Mouse (Mus musculus): ENCODE measurements at regions not wholly inside any gene's neighbourhood (a gene's known extent, or its start where the extent isn't known, plus 50 kb on each side); places are given as distances from the start of the nearest gene placed in this dataset.

- H3K36me3 ChIP-seq (ENCODE audit: control insufficient read depth, insufficient read depth) = no peaks in the 10 kb centered on the region
- H3K4me2 ChIP-seq (ENCODE audit: low read depth) = no peak overlapping the region
- H3K4me3 ChIP-seq = no peak overlapping the region
- H3ac ChIP-seq (ENCODE audit: control insufficient read depth, insufficient read length) = no peak overlapping the region
- H3K79me2 ChIP-seq (ENCODE audit: control insufficient read depth, insufficient read depth) = no peaks in the 10 kb centered on the region
- peaks cover 28% of the 10 kb centered on the region for H3K27me3 ChIP-seq (ENCODE audit: control insufficient read depth, insufficient read depth, insufficient read length)
- no peak for TF ChIP-seq REST (IDR thresholded peaks at IDR 0.05; ENCODE audit: insufficient read depth, insufficient read length)
- no peak for TF ChIP-seq MAX (IDR thresholded peaks at IDR 0.05; ENCODE audit: low read depth)
- no peak for TF ChIP-seq SRF (IDR thresholded peaks at IDR 0.05; ENCODE audit: control insufficient read depth, insufficient read length, low read depth)
- TF ChIP-seq E2F4 (IDR thresholded peaks at IDR 0.05; ENCODE audit: insufficient read depth) = no peak
- no peak for TF ChIP-seq TCF12 (IDR thresholded peaks at IDR 0.05; ENCODE audit: insufficient read depth, poor library complexity, severe bottlenecking)
- no peak for TF ChIP-seq TCF3 (IDR thresholded peaks at IDR 0.05; ENCODE audit: insufficient read length, low read depth)
Observed at GRCm38 (mm10) chr5:129393150-129393549, 107.9 kb upstream of the Sfswap start.

- no peak overlapping the region for H3K4me2 ChIP-seq (ENCODE audit: low read depth)
- H3K79me2 ChIP-seq (ENCODE audit: control insufficient read depth, insufficient read depth) = no peaks in the 10 kb centered on the region
- TF ChIP-seq REST (IDR thresholded peaks at IDR 0.05; ENCODE audit: insufficient read depth, insufficient read length) (no peak), E2F4 (IDR thresholded peaks at IDR 0.05; ENCODE audit: insufficient read depth) (no peak), TCF3 (IDR thresholded peaks at IDR 0.05; ENCODE audit: insufficient read length, low read depth) (no peak), SRF (IDR thresholded peaks at IDR 0.05; ENCODE audit: control insufficient read depth, insufficient read length, low read depth) (no peak), MYOG (IDR thresholded peaks at IDR 0.05; ENCODE audit: control insufficient read depth in 1 of 3, insufficient read depth in 1 of 3, insufficient read length in 2 of 3, low read depth in 2 of 3) (no peak), POLR2A (IDR thresholded peaks at IDR 0.05; ENCODE audit: insufficient read length, low read depth) (no peak)
- peaks cover 22% of the 10 kb centered on the region for H3K27me3 ChIP-seq (ENCODE audit: control insufficient read depth, insufficient read depth, insufficient read length)
- no peak overlapping the region for H3K4me3 ChIP-seq
- H3ac ChIP-seq (ENCODE audit: control insufficient read depth, insufficient read length) = no peak overlapping the region
- no peaks in the 10 kb centered on the region for H3K36me3 ChIP-seq (ENCODE audit: control insufficient read depth, insufficient read depth)
Observed at GRCm38 (mm10) chr5:129393606-129394255, 107.3 kb upstream of the Sfswap start.

GRCm38 (mm10) chr5:129394416-129394815 lies 106.6 kb upstream of the Sfswap start:
- TF ChIP-seq MYOD1 (IDR thresholded peaks at IDR 0.05; ENCODE audit: control insufficient read depth in 1 of 3, insufficient read length in 2 of 3, low read depth in 2 of 3) = no peak
- TF ChIP-seq CEBPB (IDR thresholded peaks at IDR 0.05; ENCODE audit: insufficient read depth, poor library complexity, severe bottlenecking) = no peak
- TF ChIP-seq MYOG (IDR thresholded peaks at IDR 0.05; ENCODE audit: control insufficient read depth in 1 of 3, insufficient read depth in 1 of 3, insufficient read length in 2 of 3, low read depth in 2 of 3) = no peak
- TF ChIP-seq E2F4 (IDR thresholded peaks at IDR 0.05; ENCODE audit: insufficient read depth) = no peak
- no peak for TF ChIP-seq POLR2A (IDR thresholded peaks at IDR 0.05; ENCODE audit: insufficient read length, low read depth)
- no peak for TF ChIP-seq SRF (IDR thresholded peaks at IDR 0.05; ENCODE audit: control insufficient read depth, insufficient read length, low read depth)
- TF ChIP-seq TCF12 (IDR thresholded peaks at IDR 0.05; ENCODE audit: insufficient read depth, poor library complexity, severe bottlenecking) = no peak
- TF ChIP-seq TCF3 (IDR thresholded peaks at IDR 0.05; ENCODE audit: insufficient read length, low read depth) = no peak
- no peak for TF ChIP-seq MAX (IDR thresholded peaks at IDR 0.05; ENCODE audit: low read depth)
- no peak for TF ChIP-seq USF1 (IDR thresholded peaks at IDR 0.05; ENCODE audit: low read depth)
- TF ChIP-seq POLR2AphosphoS2 (IDR thresholded peaks at IDR 0.05; ENCODE audit: insufficient read length, low read depth) = no peak
- no peak for TF ChIP-seq REST (IDR thresholded peaks at IDR 0.05; ENCODE audit: insufficient read depth, insufficient read length)

GRCm38 (mm10) chr5:129397311-129397710 lies 103.7 kb upstream of the Sfswap start:
- Histone ChIP-seq H3K4me2 (ENCODE audit: low read depth) (no peak overlapping the region), H3K4me3 (no peak overlapping the region), H3ac (ENCODE audit: control insufficient read depth, insufficient read length) (no peak overlapping the region), H3K27me3 (ENCODE audit: control insufficient read depth, insufficient read depth, insufficient read length) (peaks cover 7% of the 10 kb centered on the region), H3K79me2 (ENCODE audit: control insufficient read depth, insufficient read depth) (no peaks in the 10 kb centered on the region), H3K36me3 (ENCODE audit: control insufficient read depth, insufficient read depth) (no peaks in the 10 kb centered on the region)
- no peak for TF ChIP-seq POLR2AphosphoS2 (IDR thresholded peaks at IDR 0.05; ENCODE audit: insufficient read length, low read depth)
- TF ChIP-seq CEBPB (IDR thresholded peaks at IDR 0.05; ENCODE audit: insufficient read depth, poor library complexity, severe bottlenecking) = no peak
- TF ChIP-seq REST (IDR thresholded peaks at IDR 0.05; ENCODE audit: insufficient read depth, insufficient read length) = no peak
- no peak for TF ChIP-seq E2F4 (IDR thresholded peaks at IDR 0.05; ENCODE audit: insufficient read depth)
- TF ChIP-seq POLR2A (IDR thresholded peaks at IDR 0.05; ENCODE audit: insufficient read length, low read depth) = no peak
- no peak for TF ChIP-seq MYOD1 (IDR thresholded peaks at IDR 0.05; ENCODE audit: control insufficient read depth in 1 of 3, insufficient read length in 2 of 3, low read depth in 2 of 3)
- TF ChIP-seq MYOG (IDR thresholded peaks at IDR 0.05; ENCODE audit: control insufficient read depth in 1 of 3, insufficient read depth in 1 of 3, insufficient read length in 2 of 3, low read depth in 2 of 3) = no peak
- no peak for TF ChIP-seq USF1 (IDR thresholded peaks at IDR 0.05; ENCODE audit: low read depth)
- no peak for TF ChIP-seq TCF3 (IDR thresholded peaks at IDR 0.05; ENCODE audit: insufficient read length, low read depth)
- TF ChIP-seq TCF12 (IDR thresholded peaks at IDR 0.05; ENCODE audit: insufficient read depth, poor library complexity, severe bottlenecking) = no peak
- no peak for TF ChIP-seq MAX (IDR thresholded peaks at IDR 0.05; ENCODE audit: low read depth)
- no peak for TF ChIP-seq SRF (IDR thresholded peaks at IDR 0.05; ENCODE audit: control insufficient read depth, insufficient read length, low read depth)

More at GRCm38 (mm10) chr5:129394416-129394815, 106.6 kb upstream of the Sfswap start:
- Histone ChIP-seq H3K4me3 (no peak overlapping the region), H3K27me3 (ENCODE audit: control insufficient read depth, insufficient read depth, insufficient read length) (peaks cover 16% of the 10 kb centered on the region), H3K79me2 (ENCODE audit: control insufficient read depth, insufficient read depth) (no peaks in the 10 kb centered on the region), H3K36me3 (ENCODE audit: control insufficient read depth, insufficient read depth) (no peaks in the 10 kb centered on the region), H3K4me2 (ENCODE audit: low read depth) (no peak overlapping the region), H3ac (ENCODE audit: control insufficient read depth, insufficient read length) (no peak overlapping the region)

GRCm38 (mm10) chr5:129406259-129406658 lies 94.8 kb upstream of the Sfswap start:
- no peak for TF ChIP-seq TCF12 (IDR thresholded peaks at IDR 0.05; ENCODE audit: insufficient read depth, poor library complexity, severe bottlenecking)
- no peak for TF ChIP-seq MYOD1 (IDR thresholded peaks at IDR 0.05; ENCODE audit: control insufficient read depth in 1 of 3, insufficient read length in 2 of 3, low read depth in 2 of 3)
- TF ChIP-seq MAX (IDR thresholded peaks at IDR 0.05; ENCODE audit: low read depth) = no peak
- no peak for TF ChIP-seq E2F4 (IDR thresholded peaks at IDR 0.05; ENCODE audit: insufficient read depth)
- TF ChIP-seq TCF3 (IDR thresholded peaks at IDR 0.05; ENCODE audit: insufficient read length, low read depth) = no peak
- no peak for TF ChIP-seq CEBPB (IDR thresholded peaks at IDR 0.05; ENCODE audit: insufficient read depth, poor library complexity, severe bottlenecking)
- no peak for TF ChIP-seq MYOG (IDR thresholded peaks at IDR 0.05; ENCODE audit: control insufficient read depth in 1 of 3, insufficient read depth in 1 of 3, insufficient read length in 2 of 3, low read depth in 2 of 3)
- TF ChIP-seq POLR2AphosphoS2 (IDR thresholded peaks at IDR 0.05; ENCODE audit: insufficient read length, low read depth) = no peak
- TF ChIP-seq POLR2A (IDR thresholded peaks at IDR 0.05; ENCODE audit: insufficient read length, low read depth) = no peak
- no peak for TF ChIP-seq USF1 (IDR thresholded peaks at IDR 0.05; ENCODE audit: low read depth)
- TF ChIP-seq SRF (IDR thresholded peaks at IDR 0.05; ENCODE audit: control insufficient read depth, insufficient read length, low read depth) = no peak
- TF ChIP-seq REST (IDR thresholded peaks at IDR 0.05; ENCODE audit: insufficient read depth, insufficient read length) = no peak
- H3K36me3 ChIP-seq (ENCODE audit: control insufficient read depth, insufficient read depth) = no peaks in the 10 kb centered on the region
- peaks cover 19% of the 10 kb centered on the region for H3K27me3 ChIP-seq (ENCODE audit: control insufficient read depth, insufficient read depth, insufficient read length)
- H3K79me2 ChIP-seq (ENCODE audit: control insufficient read depth, insufficient read depth) = no peaks in the 10 kb centered on the region
- no peak overlapping the region for H3ac ChIP-seq (ENCODE audit: control insufficient read depth, insufficient read length)
- no peak overlapping the region for H3K4me3 ChIP-seq
- H3K4me2 ChIP-seq (ENCODE audit: low read depth) = no peak overlapping the region
